Mouse (Mus musculus) neural tube, embryonic 12.5 days (tissue): Measurements from ENCODE around the gene Sec22a. TPM values are rescaled to one million over a fixed set of nuclear protein-coding genes. Genes with fewer than 3 reads are reported as not detected.

ENCODE experiments used
- ATAC-seq: fragments of 200-750 bp; cut with Nextera tagmentation; 2 replicates; pipeline ENCODE4 v1.8.0; 2017; ENCODE audit warnings: low read depth, mild to moderate bottlenecking, moderate TSS enrichment, moderate library complexity; ENCODE audit not compliant: low FRiP score
- H3K27ac ChIP-seq: fragments of 300-500 bp; sonication (generic); 2 replicates; pipeline ENCODE4 v1.5.1; 2016
- H3K27me3 ChIP-seq: fragments of 300-500 bp; sonication (generic); replicated peaks from 2 replicates; pipeline ENCODE4 v1.6.1; 2016; ENCODE audit warnings: mild to moderate bottlenecking
- H3K36me3 ChIP-seq: fragments of 300-500 bp; sonication (generic); 2 replicates; pipeline ENCODE4 v1.6.1; 2016; ENCODE audit warnings: mild to moderate bottlenecking
- H3K4me1 ChIP-seq: fragments of 300-500 bp; sonication (generic); 2 replicates; pipeline ENCODE4 v1.6.1; 2016
- H3K4me2 ChIP-seq: fragments of 300-500 bp; sonication (generic); replicated peaks from 2 replicates; pipeline ENCODE4 v1.6.1; 2016; ENCODE audit warnings: mild to moderate bottlenecking
- H3K4me3 ChIP-seq: fragments of 300-500 bp; sonication (generic); 2 replicates; pipeline ENCODE4 v1.5.1; 2016
- H3K9ac ChIP-seq: fragments of 300-500 bp; sonication (generic); 2 replicates; pipeline ENCODE4 v1.6.1; 2016; ENCODE audit warnings: mild to moderate bottlenecking
- H3K9me3 ChIP-seq: fragments of 300-500 bp; sonication (generic); 2 replicates; pipeline ENCODE4 v1.6.1; 2016; ENCODE audit warnings: mild to moderate bottlenecking
- WGBS: fragments of 180-500 bp; shearing (Covaris S2); methylation state at CpG from one replicate; pipeline ENCODE4 v1.1.7; 2016; 5-methylcytosine and 5-hydroxymethylcytosine counted together
- polyA plus RNA-seq: library from polyadenylated mRNA; unstranded; fragments of >200 nt; fragmentation: Nextera tagmentation; extraction: Ambion mirVana; gene quantifications from 2 replicates; pipeline ENCODE4 v1.2.1, GENCODE M21; 2016

Sec22a gene
- polyA plus RNA-seq: 35.3 and 38.9 TPM in 2 replicates

- Histone ChIP-seq H3K4me2 (peak within 1 kb of the TSS; percentile 92), H3K9me3 (no peaks in the 10 kb centered on the region), H3K27ac (0 out of 2 replicates have a peak within 1 kb of the TSS, but pooled peaks have one; percentile 46), H3K4me1 (peaks cover 11% of the 10 kb centered on the region; the same call in 1 of the 2 replicates), H3K36me3 (peaks cover 6% of the 10 kb centered on the region; the same call in 1 of the 2 replicates), H3K4me3 (peak within 1 kb of the TSS; percentile 84), H3K9ac (peak within 1 kb of the TSS; percentile 80), H3K27me3 (no peaks in the 10 kb centered on the region)
- ATAC-seq: peak; percentile 100
- under 1% methylated on average over 67 of the region's 67 CpGs for WGBS
Measured at GRCm38 (mm10) chr16:35363150-35364062, at the start of gene Sec22a. Sec22a (minus strand) TSS chr16:35363918.

GRCm38 (mm10) chr16:35406706-35407105 lies 43.0 kb upstream of the Sec22a start:
- H3K4me2 ChIP-seq: no peak overlapping the region
- WGBS: 28% methylated on average over 4 of the region's 4 CpGs
- no peaks in the 10 kb centered on the region for H3K4me1 ChIP-seq
- no peak overlapping the region for H3K27ac ChIP-seq
- no peaks in the 10 kb centered on the region for H3K27me3 ChIP-seq
- H3K36me3 ChIP-seq: no peaks in the 10 kb centered on the region
- H3K9ac ChIP-seq: no peak overlapping the region
- no peak for ATAC-seq
- no peaks in the 10 kb centered on the region for H3K9me3 ChIP-seq
- no peak overlapping the region for H3K4me3 ChIP-seq

GRCm38 (mm10) chr16:35406166-35406565 lies 42.4 kb upstream of the Sec22a start:
- Histone ChIP-seq H3K9me3 (no peaks in the 10 kb centered on the region), H3K27me3 (no peaks in the 10 kb centered on the region), H3K4me3 (no peak overlapping the region), H3K9ac (no peak overlapping the region), H3K4me1 (no peaks in the 10 kb centered on the region), H3K36me3 (0 out of 2 replicates have a peak, but pooled peaks cover 2% of the 10 kb centered on the region), H3K27ac (no peak overlapping the region), H3K4me2 (no peak overlapping the region)
- no peak for ATAC-seq
- WGBS: 85% methylated on average over 4 of the region's 4 CpGs

- Histone ChIP-seq H3K27me3 (no peaks in the 10 kb centered on the region), H3K36me3 (0 out of 2 replicates have a peak, but pooled peaks cover 4% of the 10 kb centered on the region), H3K27ac (no peak overlapping the region), H3K9ac (no peak overlapping the region), H3K4me2 (no peak overlapping the region), H3K9me3 (no peaks in the 10 kb centered on the region), H3K4me1 (no peaks in the 10 kb centered on the region), H3K4me3 (no peak overlapping the region)
- 96% methylated on average over 14 of the region's 14 CpGs for WGBS
- ATAC-seq: no peak
Measured at GRCm38 (mm10) chr16:35405348-35406080, 41.8 kb upstream of the Sec22a start.

- Histone ChIP-seq H3K9ac (no peak overlapping the region), H3K27ac (no peak overlapping the region), H3K4me3 (no peak overlapping the region), H3K4me1 (no peaks in the 10 kb centered on the region), H3K4me2 (no peak overlapping the region), H3K27me3 (no peaks in the 10 kb centered on the region), H3K36me3 (0 out of 2 replicates have a peak, but pooled peaks cover 4% of the 10 kb centered on the region), H3K9me3 (no peaks in the 10 kb centered on the region)
- no peak for ATAC-seq
- 56% methylated on average over 5 of the region's 5 CpGs for WGBS
Measured at GRCm38 (mm10) chr16:35404864-35405263, 41.1 kb upstream of the Sec22a start.

GRCm38 (mm10) chr16:35403891-35404290 lies 40.2 kb upstream of the Sec22a start:
- Histone ChIP-seq H3K36me3 (0 out of 2 replicates have a peak, but pooled peaks cover 4% of the 10 kb centered on the region), H3K4me3 (no peak overlapping the region)
- 85% methylated on average over 8 of the region's 8 CpGs for WGBS

GRCm38 (mm10) chr16:35403356-35403755 lies 39.6 kb upstream of the Sec22a start:
- ATAC-seq: no peak
- no peaks in the 10 kb centered on the region for H3K27me3 ChIP-seq
- 94% methylated on average over 9 of the region's 9 CpGs for WGBS
- H3K9me3 ChIP-seq: no peaks in the 10 kb centered on the region
- H3K4me1 ChIP-seq: no peaks in the 10 kb centered on the region
- H3K36me3 ChIP-seq: 0 out of 2 replicates have a peak, but pooled peaks cover 4% of the 10 kb centered on the region
- no peak overlapping the region for H3K27ac ChIP-seq
- H3K4me2 ChIP-seq: no peak overlapping the region
- H3K4me3 ChIP-seq: no peak overlapping the region
- no peak overlapping the region for H3K9ac ChIP-seq

More at GRCm38 (mm10) chr16:35403891-35404290, 40.2 kb upstream of the Sec22a start:
- Histone ChIP-seq H3K9ac (no peak overlapping the region), H3K27ac (no peak overlapping the region), H3K4me1 (no peaks in the 10 kb centered on the region), H3K4me2 (no peak overlapping the region), H3K9me3 (no peaks in the 10 kb centered on the region), H3K27me3 (no peaks in the 10 kb centered on the region)
- no peak for ATAC-seq

- H3K4me2 ChIP-seq: no peak overlapping the region
- no peak overlapping the region for H3K4me3 ChIP-seq
- H3K27me3 ChIP-seq: no peaks in the 10 kb centered on the region
- ATAC-seq: no peak
- no peaks in the 10 kb centered on the region for H3K4me1 ChIP-seq
- peaks cover 5% of the 10 kb centered on the region for H3K36me3 ChIP-seq
- H3K27ac ChIP-seq: no peak overlapping the region
- WGBS: 90% methylated on average over 8 of the region's 8 CpGs
- H3K9me3 ChIP-seq: no peaks in the 10 kb centered on the region; the same call in 1 of the 2 replicates
- no peak overlapping the region for H3K9ac ChIP-seq
Measured at GRCm38 (mm10) chr16:35392813-35393212, 29.1 kb upstream of the Sec22a start.

GRCm38 (mm10) chr16:35385654-35386053 lies 21.9 kb upstream of the Sec22a start:
- Histone ChIP-seq H3K9me3 (no peaks in the 10 kb centered on the region; the same call in 1 of the 2 replicates), H3K4me3 (no peak overlapping the region), H3K27me3 (no peaks in the 10 kb centered on the region), H3K27ac (no peak overlapping the region), H3K36me3 (no peaks in the 10 kb centered on the region), H3K4me1 (no peaks in the 10 kb centered on the region), H3K9ac (no peak overlapping the region), H3K4me2 (no peak overlapping the region)
- 91% methylated on average over 3 of the region's 3 CpGs for WGBS
- ATAC-seq: no peak

GRCm38 (mm10) chr16:35380048-35380447 lies 16.3 kb upstream of the Sec22a start:
- no peaks in the 10 kb centered on the region for H3K9me3 ChIP-seq
- H3K4me2 ChIP-seq: no peak overlapping the region
- no peak for ATAC-seq
- no peaks in the 10 kb centered on the region for H3K27me3 ChIP-seq
- 82% methylated on average over 9 of the region's 9 CpGs for WGBS
- H3K4me3 ChIP-seq: no peak overlapping the region
- H3K27ac ChIP-seq: no peak overlapping the region
- H3K36me3 ChIP-seq: no peaks in the 10 kb centered on the region
- H3K9ac ChIP-seq: no peak overlapping the region
- H3K4me1 ChIP-seq: no peaks in the 10 kb centered on the region

- no peak overlapping the region for H3K4me2 ChIP-seq
- no peaks in the 10 kb centered on the region for H3K27me3 ChIP-seq
- no peak overlapping the region for H3K27ac ChIP-seq
- H3K9me3 ChIP-seq: no peaks in the 10 kb centered on the region
- no peaks in the 10 kb centered on the region for H3K4me1 ChIP-seq
- no peaks in the 10 kb centered on the region for H3K36me3 ChIP-seq
- no peak overlapping the region for H3K4me3 ChIP-seq
- no peak for ATAC-seq
- H3K9ac ChIP-seq: no peak overlapping the region
- 83% methylated on average over 3 of the region's 3 CpGs for WGBS
Measured at GRCm38 (mm10) chr16:35379344-35379743, 15.6 kb upstream of the Sec22a start.

GRCm38 (mm10) chr16:35364063-35364428 lies 328 bp upstream of the Sec22a start:
- peaks cover 2% of the 10 kb centered on the region; the same call in 1 of the 2 replicates for H3K36me3 ChIP-seq
- peak overlapping the region; percentile 84 for H3K4me3 ChIP-seq
- peak overlapping the region; percentile 80; the same call in 1 of the 2 replicates for H3K9ac ChIP-seq
- no peaks in the 10 kb centered on the region for H3K9me3 ChIP-seq
- ATAC-seq: no peak; the same call in 1 of the 2 replicates
- no peaks in the 10 kb centered on the region for H3K27me3 ChIP-seq
- H3K4me1 ChIP-seq: peaks cover 11% of the 10 kb centered on the region; the same call in 1 of the 2 replicates
- WGBS: under 1% methylated on average over 7 of the region's 7 CpGs
- H3K4me2 ChIP-seq: peak overlapping the region; percentile 92
- H3K27ac ChIP-seq: 0 out of 2 replicates have a peak overlapping the region, but pooled peaks have one; percentile 46
